Mouse (Mus musculus): ENCODE measurements at regions not wholly inside any gene's neighbourhood (a gene's known extent, or its start where the extent isn't known, plus 50 kb on each side); places are given as distances from the start of the nearest gene placed in this dataset.

GRCm38 (mm10) chr14:76295411-76296169, 119.2 kb upstream of the Tsc22d1 start:
- no peak for DNase-seq (ENCODE audit: low spot score in 2 of 2)

GRCm38 (mm10) chr14:76297864-76298263, 116.9 kb upstream of the Tsc22d1 start:
- no peak for DNase-seq (ENCODE audit: low spot score in 2 of 2)

- DNase-seq (ENCODE audit: low spot score in 2 of 2): no peak
Measured at GRCm38 (mm10) chr14:76302322-76302991, 112.3 kb upstream of the Tsc22d1 start.

GRCm38 (mm10) chr14:76307603-76308002, 107.2 kb upstream of the Tsc22d1 start:
- DNase-seq (ENCODE audit: low spot score in 2 of 2): no peak

GRCm38 (mm10) chr14:76308188-76308812, 106.5 kb upstream of the Tsc22d1 start:
- peak in 1 of 2 experiments; percentile 6 for DNase-seq (ENCODE audit: low spot score in 2 of 2)

- DNase-seq (ENCODE audit: low spot score in 2 of 2): no peak
Measured at GRCm38 (mm10) chr14:76309606-76310005, 105.2 kb upstream of the Tsc22d1 start.

- peak; percentile 59 to 62 for DNase-seq (ENCODE audit: low spot score in 2 of 2)
Measured at GRCm38 (mm10) chr14:76310278-76310677, 104.5 kb upstream of the Tsc22d1 start.

GRCm38 (mm10) chr14:76313424-76314190, 101.2 kb upstream of the Tsc22d1 start:
- DNase-seq (ENCODE audit: low spot score in 2 of 2): no peak

GRCm38 (mm10) chr14:76318438-76318837, 96.3 kb upstream of the Tsc22d1 start:
- DNase-seq (ENCODE audit: low spot score in 2 of 2): peak in 1 of 2 experiments; percentile 12

- no peak for DNase-seq (ENCODE audit: low spot score in 2 of 2)
Measured at GRCm38 (mm10) chr14:76324246-76324645, 90.5 kb upstream of the Tsc22d1 start.

- no peak for DNase-seq (ENCODE audit: low spot score in 2 of 2)
Measured at GRCm38 (mm10) chr14:76329983-76330382, 84.8 kb upstream of the Tsc22d1 start.

- no peak for DNase-seq (ENCODE audit: low spot score in 2 of 2)
Measured at GRCm38 (mm10) chr14:76331497-76332335, 83.0 kb upstream of the Tsc22d1 start.

- DNase-seq (ENCODE audit: low spot score in 2 of 2): no peak
Measured at GRCm38 (mm10) chr14:76332336-76332703, 82.4 kb upstream of the Tsc22d1 start.

- DNase-seq (ENCODE audit: low spot score in 2 of 2): no peak
Measured at GRCm38 (mm10) chr14:76340789-76341188, 74.0 kb upstream of the Tsc22d1 start.

- DNase-seq (ENCODE audit: low spot score in 2 of 2): no peak
Measured at GRCm38 (mm10) chr14:76341226-76341625, 73.5 kb upstream of the Tsc22d1 start.

- DNase-seq (ENCODE audit: low spot score in 2 of 2): no peak
Measured at GRCm38 (mm10) chr14:76351856-76352255, 62.9 kb upstream of the Tsc22d1 start.

GRCm38 (mm10) chr14:76356161-76356560, 58.6 kb upstream of the Tsc22d1 start:
- DNase-seq (ENCODE audit: low spot score in 2 of 2): no peak

GRCm38 (mm10) chr14:76359837-76360410, 54.8 kb upstream of the Tsc22d1 start:
- no peak for DNase-seq (ENCODE audit: low spot score in 2 of 2)

GRCm38 (mm10) chr14:76364034-76364433, 50.7 kb upstream of the Tsc22d1 start:
- no peak for DNase-seq (ENCODE audit: low spot score in 2 of 2)

Measured in layer of hippocampus, adult 8-10 months (tissue).